Mouse (Mus musculus) liver, postnatal 0 days (tissue): ENCODE measurements around the gene Serpina12.

Source experiments
- CTCF ChIP-seq: sonication (generic); IDR thresholded peaks from 2 replicates; pipeline ENCODE4 v1.5.1; 2016; ENCODE audit warnings: antibody characterized with exemption, low read depth
- EP300 ChIP-seq: IDR thresholded peaks from 2 replicates; pipeline ENCODE4 v1.6.1; 2016; ENCODE audit warnings: antibody characterized with exemption, low read depth, mild to moderate bottlenecking

GRCm38 (mm10) chr12:104060126-104060525, 15.9 kb upstream of the Serpina12 start:
- TF ChIP-seq CTCF (no peak), EP300 (no peak)
